Mouse (Mus musculus) brain, adult 2 months (tissue): ENCODE measurements around the gene Hif3a.
A peak's percentile ranks its signal among the peaks of the same experiment; 100 is the strongest.

Source experiments
- DNase-seq: peaks from one replicate; pipeline ENCODE4 v3.0.0; 2011; ENCODE audit warnings: low read depth, low spot score

The Hif3a gene

GRCm38 (mm10) chr7:17024814-17025504 is 37.3 kb downstream of the Hif3a start:
- DNase-seq, result no peak

- DNase-seq, result peak; percentile 59
Observed at GRCm38 (mm10) chr7:17024141-17024540, 38.1 kb downstream of the Hif3a start.

GRCm38 (mm10) chr7:17023701-17024100 is 38.5 kb downstream of the Hif3a start:
- no peak for DNase-seq

GRCm38 (mm10) chr7:17022176-17022575 is 40.1 kb downstream of the Hif3a start:
- DNase-seq, result no peak

- DNase-seq, result peak; percentile 42
Observed at GRCm38 (mm10) chr7:17019426-17020166, 42.6 kb downstream of the Hif3a start.

- no peak for DNase-seq
Observed at GRCm38 (mm10) chr7:17017921-17018320, 44.3 kb downstream of the Hif3a start.

GRCm38 (mm10) chr7:17017036-17017435 is 45.2 kb downstream of the Hif3a start:
- DNase-seq, result peak; percentile 100

- peak; percentile 44 for DNase-seq
Observed at GRCm38 (mm10) chr7:17015381-17015780, 46.8 kb downstream of the Hif3a start.

- peak; percentile 84 for DNase-seq
Observed at GRCm38 (mm10) chr7:17011909-17012590, 50.2 kb downstream of the Hif3a start.

- DNase-seq, result no peak
Observed at GRCm38 (mm10) chr7:17010010-17010347, 52.2 kb downstream of the Hif3a start.

GRCm38 (mm10) chr7:17009326-17010009 is 52.8 kb downstream of the Hif3a start:
- no peak for DNase-seq

GRCm38 (mm10) chr7:17007300-17007699 is 54.9 kb downstream of the Hif3a start:
- DNase-seq, result peak; percentile 82

- no peak for DNase-seq
Observed at GRCm38 (mm10) chr7:17004716-17005115, 57.5 kb downstream of the Hif3a start.

GRCm38 (mm10) chr7:17003230-17003960 is 58.8 kb downstream of the Hif3a start:
- DNase-seq, result peak; percentile 94

GRCm38 (mm10) chr7:17002375-17003195 is 59.6 kb downstream of the Hif3a start:
- peak; percentile 96 for DNase-seq

- peak; percentile 86 for DNase-seq
Observed at GRCm38 (mm10) chr7:16999650-17000049, 62.6 kb downstream of the Hif3a start.

GRCm38 (mm10) chr7:16999233-16999632 is 63.0 kb downstream of the Hif3a start:
- no peak for DNase-seq

- DNase-seq, result no peak
Observed at GRCm38 (mm10) chr7:16995345-16995744, 66.9 kb downstream of the Hif3a start.

GRCm38 (mm10) chr7:16994400-16994799 is 67.8 kb downstream of the Hif3a start:
- DNase-seq, result no peak

- DNase-seq, result no peak
Observed at GRCm38 (mm10) chr7:16993651-16994399, 68.4 kb downstream of the Hif3a start.
